Mouse (Mus musculus): ENCODE results near the gene Pik3r2.

DNA sequence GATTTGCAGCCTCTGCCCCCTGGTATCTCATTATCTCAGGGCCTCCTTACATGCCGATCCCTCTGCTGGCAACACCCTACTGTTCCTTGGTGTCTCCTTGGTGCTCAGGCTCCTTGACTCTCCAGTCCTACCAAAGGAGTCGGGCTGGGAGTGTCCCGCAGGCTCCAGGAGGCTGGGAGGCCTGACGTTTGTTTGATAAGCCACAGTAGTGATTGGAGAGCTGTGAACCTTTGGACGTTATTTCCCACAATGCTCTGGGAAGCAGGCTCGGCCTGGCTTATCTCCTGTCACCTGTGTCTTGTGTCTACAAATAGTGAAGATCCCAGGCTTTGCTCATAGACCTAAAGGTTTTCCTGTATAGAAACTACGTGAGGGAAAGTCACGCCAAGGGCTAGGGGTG is 12.5 kb downstream of the Pik3r2 start:
- peak; percentile 73 for TF ChIP-seq GATA1 (IDR thresholded peaks at IDR 0.05; ENCODE audit: low read depth, low read length)
- TF ChIP-seq CTCF (IDR thresholded peaks at IDR 0.05 in 2 of 3, conservative IDR thresholded peaks at IDR 0.05 in 1 of 3; ENCODE audit: control insufficient read depth in 1 of 3, insufficient read depth in 1 of 3, low read depth in 2 of 3, low read length in 3 of 3, poor library complexity in 1 of 3, severe bottlenecking in 1 of 3) = no peak
- TF ChIP-seq KAT2A (conservative IDR thresholded peaks at IDR 0.05; ENCODE audit: low read depth, low read length) = no peak
- no peak for TF ChIP-seq NELFE (IDR thresholded peaks at IDR 0.05; ENCODE audit: low read depth, low read length)
- no peak for TF ChIP-seq POLR2A (IDR thresholded peaks at IDR 0.05; ENCODE audit: control insufficient read depth in 1 of 2, insufficient read depth in 1 of 2, low read depth in 1 of 2, low read length in 2 of 2, poor library complexity in 1 of 2)
- no peak for TF ChIP-seq CHD2 (IDR thresholded peaks at IDR 0.05; ENCODE audit: low read length)
- TF ChIP-seq TCF12 (IDR thresholded peaks at IDR 0.05; ENCODE audit: low read depth, low read length) = peak; percentile 76
- TF ChIP-seq ZMIZ1 (IDR thresholded peaks at IDR 0.05; ENCODE audit: low read depth, low read length) = no peak
- TF ChIP-seq MXI1 (IDR thresholded peaks at IDR 0.05; ENCODE audit: low read depth, low read length) = peak; percentile 58
- no peak for TF ChIP-seq BHLHE40 (IDR thresholded peaks at IDR 0.05; ENCODE audit: borderline replicate concordance, low read depth, low read length)
- TF ChIP-seq EP300 (IDR thresholded peaks at IDR 0.05; ENCODE audit: low read depth in 1 of 2, low read length in 2 of 2) = peak; percentile 61 to 63
- no peak for TF ChIP-seq MAZ (IDR thresholded peaks at IDR 0.05; ENCODE audit: low read depth, low read length)
- TF ChIP-seq SIN3A (IDR thresholded peaks at IDR 0.05; ENCODE audit: low read length) = peak; percentile 78
